Mouse (Mus musculus) left cerebral cortex, postnatal 4 days (tissue): ENCODE measurements around the gene Cxcl14. TPM values are rescaled to one million over a fixed set of nuclear protein-coding genes. Genes with fewer than 3 reads are reported as not detected.

ENCODE experiments used
- DNase-seq: peaks from one replicate; pipeline ENCODE4 v3.0.0-alpha.2; 2022
- intact Hi-C: fragments of 180-260 bp; cut with DNase I; formaldehyde crosslinking; loops from one replicate; pipeline ENCODE4 v1.15.1; 2025
- total RNA-seq, 2 experiments: library from RNA; stranded (reverse); gene quantifications; 2 replicates each; pipeline ENCODE4 v1.2.3; 2021

Gene Cxcl14
- 10 to 100 TPM; 40.6 to 40.7 TPM for total RNA-seq

- intact Hi-C loops = no loop called here
- DNase-seq = peak; percentile 37
Observed at GRCm38 (mm10) chr13:56295943-56296658, at the start of gene Cxcl14. TSS of gene Cxcl14 (minus strand) at chr13:56296551.

GRCm38 (mm10) chr13:56344355-56344754 is 48.0 kb upstream of the Cxcl14 start:
- intact Hi-C loops = no loop called here

GRCm38 (mm10) chr13:56342491-56342890 is 46.1 kb upstream of the Cxcl14 start:
- no peak for DNase-seq
- intact Hi-C loops = no loop called here

More at GRCm38 (mm10) chr13:56344355-56344754, 48.0 kb upstream of the Cxcl14 start:
- DNase-seq = no peak

- intact Hi-C loops = no loop called here
Observed at GRCm38 (mm10) chr13:56340513-56340912, 44.2 kb upstream of the Cxcl14 start.

GRCm38 (mm10) chr13:56339816-56340215 is 43.5 kb upstream of the Cxcl14 start:
- DNase-seq = no peak
- intact Hi-C loops = no loop called here

More at GRCm38 (mm10) chr13:56340513-56340912, 44.2 kb upstream of the Cxcl14 start:
- DNase-seq = peak; percentile 74

- DNase-seq = no peak
- intact Hi-C loops = no loop called here
Observed at GRCm38 (mm10) chr13:56336982-56337381, 40.6 kb upstream of the Cxcl14 start.

- intact Hi-C loops = no loop called here
- no peak for DNase-seq
Observed at GRCm38 (mm10) chr13:56334802-56335690, 38.7 kb upstream of the Cxcl14 start.

- DNase-seq = no peak
- intact Hi-C loops = no loop called here
Observed at GRCm38 (mm10) chr13:56334236-56334635, 37.9 kb upstream of the Cxcl14 start.

- peak; percentile 75 for DNase-seq
- intact Hi-C loops = no loop called here
Observed at GRCm38 (mm10) chr13:56332356-56332755, 36.0 kb upstream of the Cxcl14 start.

- intact Hi-C loops = no loop called here
Observed at GRCm38 (mm10) chr13:56330603-56331455, 34.5 kb upstream of the Cxcl14 start.

GRCm38 (mm10) chr13:56329769-56330168 is 33.4 kb upstream of the Cxcl14 start:
- peak; percentile 81 for DNase-seq
- intact Hi-C loops = no loop called here

More at GRCm38 (mm10) chr13:56330603-56331455, 34.5 kb upstream of the Cxcl14 start:
- peak; percentile 47 for DNase-seq

GRCm38 (mm10) chr13:56329165-56329564 is 32.8 kb upstream of the Cxcl14 start:
- intact Hi-C loops = no loop called here

GRCm38 (mm10) chr13:56327779-56328178 is 31.4 kb upstream of the Cxcl14 start:
- DNase-seq = no peak
- intact Hi-C loops = no loop called here

More at GRCm38 (mm10) chr13:56329165-56329564, 32.8 kb upstream of the Cxcl14 start:
- DNase-seq = no peak

GRCm38 (mm10) chr13:56321635-56322034 is 25.3 kb upstream of the Cxcl14 start:
- intact Hi-C loops = no loop called here
- DNase-seq = no peak

- DNase-seq = no peak
- intact Hi-C loops = no loop called here
Observed at GRCm38 (mm10) chr13:56316930-56317329, 20.6 kb upstream of the Cxcl14 start.

GRCm38 (mm10) chr13:56315201-56315600 is 18.9 kb upstream of the Cxcl14 start:
- intact Hi-C loops = no loop called here
- no peak for DNase-seq

- no peak for DNase-seq
- intact Hi-C loops = no loop called here
Observed at GRCm38 (mm10) chr13:56305058-56305457, 8.7 kb upstream of the Cxcl14 start.

- intact Hi-C loops = no loop called here
- DNase-seq = no peak
Observed at GRCm38 (mm10) chr13:56304453-56304852, 8.1 kb upstream of the Cxcl14 start.

- no peak for DNase-seq
- intact Hi-C loops = no loop called here
Observed at GRCm38 (mm10) chr13:56299336-56299735, 3.0 kb upstream of the Cxcl14 start.

- intact Hi-C loops = no loop called here
- DNase-seq = peak; percentile 45
Observed at GRCm38 (mm10) chr13:56296659-56297020, 289 bp upstream of the Cxcl14 start.

- intact Hi-C loops = no loop called here
- no peak for DNase-seq
Observed at GRCm38 (mm10) chr13:56295586-56295942, 787 bp downstream of the Cxcl14 start.
